30 mouse cellular contexts compared by ENCODE assay signal in the genomic region with DNA sequence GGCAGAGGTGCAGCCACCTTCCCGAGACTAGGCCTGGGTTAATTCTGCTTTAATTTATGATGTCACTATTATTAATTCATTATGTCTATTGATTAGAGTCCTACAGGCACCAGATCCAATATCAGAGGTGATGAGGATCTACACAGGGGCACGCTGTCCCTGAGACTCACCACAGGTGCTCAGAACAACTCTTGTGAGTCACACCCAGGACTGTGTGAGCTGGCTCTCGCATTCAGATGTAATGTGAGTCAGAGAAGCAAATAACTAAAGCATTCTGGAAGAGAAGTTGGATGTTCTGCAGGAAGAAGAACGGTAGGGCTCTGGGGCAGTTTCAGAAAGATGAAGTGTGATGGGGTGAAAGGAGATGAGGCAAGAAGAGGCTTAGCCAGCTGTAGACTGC. TPM values are rescaled to one million over a fixed set of nuclear protein-coding genes. Genes with fewer than 3 reads are reported as not detected.
"Had no signal": no experiment of that assay in that cellular context is flagged by ENCODE, and none has a peak within 500 bp of the region (broad histone marks: within the 10 kb centered on the region; RNA-seq: fewer than 3 reads in every experiment).

No protein-coding gene starts in this region.

- ATAC-seq: hindbrain, embryonic 16.5 days; inflammation-experienced regulatory T-cells, adult 6 months; intestine, embryonic 15.5 days; intestine, postnatal 0 days had no signal

- DNase-seq: gastrocnemius, adult 2 months; gastrocnemius, postnatal 10 days; gastrocnemius, postnatal 25 days; heart, adult 18-20 months; heart, postnatal 10 days; heart, postnatal 4 days; kidney, adult 18-20 months; kidney, adult 8-10 months; kidney, postnatal 10 days; kidney, postnatal 25 days; layer of hippocampus, adult 9-11 months; liver; liver, embryonic 13.5 days had no signal

RNA-seq across cellular contexts. Expression of gene Gstm6, which starts 14.3 kb away (rescaled TPM):
- polyA plus RNA-seq: inflammation-experienced regulatory T-cells, adult 6 months had no signal

RNA-seq across cellular contexts. Expression of gene Gstm3, which starts 39.8 kb away (rescaled TPM):
- polyA plus RNA-seq: heart, embryonic 12.5 days; heart, embryonic 14.5 days; hindbrain, embryonic 10.5 days; hindbrain, embryonic 12.5 days; hindbrain, embryonic 14.5 days; hindbrain, embryonic 16.5 days; inflammation-experienced regulatory T-cells, adult 6 months; limb, embryonic 10.5 days; limb, embryonic 12.5 days; limb, embryonic 14.5 days had no signal

RNA-seq across cellular contexts. Expression of gene Eps8l3, which starts 52.2 kb away (rescaled TPM):
- polyA plus RNA-seq: heart, embryonic 10.5 days; heart, embryonic 14.5 days; hindbrain, embryonic 10.5 days; hindbrain, embryonic 12.5 days; hindbrain, embryonic 14.5 days; hindbrain, embryonic 16.5 days; inflammation-experienced regulatory T-cells, adult 6 months; kidney, embryonic 14.5 days; kidney, embryonic 16.5 days; limb, embryonic 10.5 days; limb, embryonic 12.5 days; liver, embryonic 11.5 days; liver, embryonic 13.5 days; liver, embryonic 15.5 days had no signal
